Mouse (Mus musculus) 3134 (cell line): ENCODE measurements around the gene Alkbh3.

ENCODE experiments used
- DNase-seq: peaks from one replicate; pipeline ENCODE4 v3.0.0-alpha.2; 2011; ENCODE audit warnings: low spot score; ENCODE audit not compliant: insufficient read length; ENCODE audit errors: extremely low read depth

The Alkbh3 gene

GRCm38 (mm10) chr2:93996254-93996653, 14.4 kb downstream of the Alkbh3 start, which contains the start of gene Gm27027:
TSS of gene Gm27027 (minus strand) at chr2:93996354.
- no peak for DNase-seq

- DNase-seq = no peak
Observed at GRCm38 (mm10) chr2:93992810-93993209, 17.8 kb downstream of the Alkbh3 start.

DNA sequence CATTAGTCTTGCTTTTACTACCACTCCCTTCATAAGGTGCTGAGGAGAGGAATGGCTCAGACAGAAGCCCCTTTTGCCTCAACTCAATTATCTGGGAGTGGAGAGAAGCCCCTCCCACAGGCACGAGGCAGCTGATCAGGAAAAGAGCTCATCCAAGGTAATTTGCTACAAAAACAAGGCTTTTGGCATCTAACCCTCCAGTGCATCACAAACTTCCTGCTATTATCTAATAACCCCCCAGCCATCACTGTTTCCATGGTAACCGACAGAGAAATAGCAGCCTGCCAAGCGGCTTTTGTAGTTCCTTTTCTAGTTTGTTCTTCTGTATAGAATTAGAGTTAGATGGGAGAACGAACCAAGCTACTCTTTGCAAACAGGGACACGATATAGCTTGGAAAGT, 18.3 kb downstream of the Alkbh3 start:
- no peak for DNase-seq

- DNase-seq = no peak
Observed at GRCm38 (mm10) chr2:93991336-93991735, 19.3 kb downstream of the Alkbh3 start.

DNA sequence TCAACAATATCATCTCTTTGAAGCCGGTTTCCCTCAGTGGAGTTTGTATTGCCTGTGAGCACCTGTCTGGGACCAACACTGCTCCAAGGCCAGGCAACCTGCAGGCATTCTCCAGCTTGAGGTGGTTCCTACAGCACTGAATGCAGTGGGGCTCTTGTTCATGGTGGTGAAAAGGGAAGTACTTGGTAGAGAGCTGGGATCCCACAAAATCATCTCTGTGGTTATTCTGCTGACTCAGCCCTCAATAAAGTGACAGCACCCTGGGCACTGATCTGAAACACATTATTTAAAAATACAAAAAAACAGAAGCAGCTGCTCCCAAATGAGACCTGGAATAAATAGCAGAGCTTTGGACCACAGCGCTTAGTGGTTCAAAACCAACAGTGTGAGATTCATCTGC, 22.2 kb downstream of the Alkbh3 start:
- DNase-seq = no peak

DNA sequence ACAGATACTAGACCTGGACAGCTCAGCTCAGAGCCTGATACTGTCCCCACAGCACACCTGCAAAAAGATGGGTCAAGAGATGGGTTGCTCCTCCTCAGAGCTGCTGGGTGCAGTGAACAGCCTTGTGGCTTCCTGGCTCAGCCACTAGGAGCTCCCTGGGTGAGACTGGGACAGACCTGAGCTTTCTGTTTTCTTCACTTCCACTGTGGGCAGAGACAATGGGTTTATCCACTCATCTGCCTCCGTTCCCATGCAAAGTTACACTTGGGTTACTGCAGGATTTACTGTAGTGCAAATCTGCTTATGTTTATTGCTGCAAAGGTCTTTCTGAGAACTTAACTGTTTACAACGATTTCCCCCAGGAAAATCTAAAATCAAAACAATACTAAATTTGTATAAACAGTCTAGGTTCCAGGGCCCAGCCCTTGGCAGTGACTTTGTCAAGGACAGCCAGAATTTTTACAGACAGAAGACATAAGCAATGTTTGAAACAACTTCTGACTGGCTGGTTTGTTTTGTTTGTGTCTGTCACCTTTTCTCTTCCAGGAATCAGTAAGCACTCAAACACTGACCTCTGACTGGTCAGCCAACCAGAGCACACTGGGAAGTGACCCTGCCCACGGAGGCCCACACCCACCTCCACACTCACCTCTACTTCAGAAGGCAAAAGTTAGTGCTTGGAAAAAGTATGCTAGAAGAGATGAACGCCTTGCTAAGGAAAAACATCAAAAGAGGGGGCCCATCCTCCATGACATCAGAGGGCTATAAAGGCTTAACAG, 28.0 kb downstream of the Alkbh3 start:
- no peak for DNase-seq

- peak; percentile 44 for DNase-seq
Observed at GRCm38 (mm10) chr2:93979249-93980120, 31.1 kb downstream of the Alkbh3 start.

- no peak for DNase-seq
Observed at GRCm38 (mm10) chr2:93976436-93977252, 34.0 kb downstream of the Alkbh3 start.

- DNase-seq = no peak
Observed at GRCm38 (mm10) chr2:93975526-93976435, 34.8 kb downstream of the Alkbh3 start.

GRCm38 (mm10) chr2:93975041-93975440, 35.6 kb downstream of the Alkbh3 start:
- DNase-seq = no peak

DNA sequence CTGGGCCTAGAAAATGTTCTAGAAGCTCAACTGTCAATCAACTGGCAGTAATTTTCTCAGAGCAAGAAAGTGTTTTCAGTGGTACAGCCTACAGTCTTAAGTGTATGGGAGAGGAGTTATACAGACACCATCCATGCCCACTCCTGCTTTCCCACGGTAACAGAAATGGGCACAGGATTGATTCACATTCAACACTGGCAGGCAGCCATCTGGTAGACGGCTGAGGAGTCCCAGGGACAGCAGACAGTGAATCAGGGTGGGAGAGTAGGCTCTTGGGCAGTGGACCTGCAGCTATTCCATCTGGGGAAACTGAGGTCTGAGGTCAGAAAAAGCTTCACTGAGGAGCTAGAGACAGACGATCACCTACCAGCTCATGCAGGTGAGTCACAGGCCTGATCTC, 39.0 kb downstream of the Alkbh3 start:
- no peak for DNase-seq

GRCm38 (mm10) chr2:93964494-93965160, 46.0 kb downstream of the Alkbh3 start:
- no peak for DNase-seq

GRCm38 (mm10) chr2:93963802-93964201, 46.8 kb downstream of the Alkbh3 start:
- DNase-seq = no peak

DNA sequence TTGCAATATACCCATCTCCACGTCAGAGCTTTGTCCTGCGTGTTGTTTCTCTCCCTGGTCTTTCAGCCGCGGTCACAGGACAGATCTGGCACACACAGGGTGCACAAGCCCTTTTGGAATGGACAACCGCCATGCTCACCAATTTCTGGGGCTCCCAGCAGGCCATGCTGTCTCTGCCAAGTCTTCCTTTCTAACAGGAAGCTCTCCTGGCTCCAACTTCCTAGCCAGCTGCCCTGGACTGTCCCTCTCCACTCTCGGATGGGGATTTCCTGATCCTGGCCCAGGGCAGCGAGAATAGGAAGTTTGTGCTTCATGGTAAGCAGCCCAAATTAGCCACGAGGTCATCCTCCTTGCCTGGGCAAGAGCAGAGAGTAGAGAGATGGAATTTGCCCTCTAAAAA, 48.9 kb downstream of the Alkbh3 start:
- no peak for DNase-seq

GRCm38 (mm10) chr2:93959346-93959745, 51.3 kb downstream of the Alkbh3 start:
- DNase-seq = no peak

DNA sequence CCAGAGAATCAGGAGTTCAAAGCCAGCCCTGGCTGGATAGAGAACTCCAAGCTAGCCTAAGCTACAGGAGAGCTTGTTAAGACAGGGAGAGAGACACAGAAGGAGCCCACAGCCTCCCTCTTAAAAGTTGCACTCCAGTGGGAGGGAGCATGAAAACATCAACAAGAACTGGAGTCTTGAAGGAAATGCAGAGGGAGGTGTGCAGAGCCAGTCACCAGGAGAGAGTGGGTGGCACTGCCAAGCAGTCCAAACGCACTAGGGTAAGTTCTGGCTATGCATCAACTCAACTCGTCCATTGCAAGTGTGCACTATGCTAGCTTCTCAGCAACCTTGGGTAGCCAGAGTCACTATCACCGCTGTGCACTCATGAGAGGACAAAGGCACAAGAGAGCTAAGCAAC, 52.4 kb downstream of the Alkbh3 start:
- no peak for DNase-seq

GRCm38 (mm10) chr2:93957785-93958175, 52.8 kb downstream of the Alkbh3 start:
- DNase-seq = no peak

GRCm38 (mm10) chr2:93956908-93957784, 53.5 kb downstream of the Alkbh3 start, which contains the start of gene Gm13889:
TSS of gene Gm13889 (minus strand) at chr2:93957201.
- no peak for DNase-seq
